Mouse (Mus musculus): ENCODE results near the gene A930009A15Rik.

GRCm38 (mm10) chr10:115579076-115579475 is 9.3 kb downstream of the A930009A15Rik start:
- no peak for TF ChIP-seq POLR2A (IDR thresholded peaks at IDR 0.05; ENCODE audit: borderline replicate concordance, control insufficient read depth, low read depth, low read length)
- no peak for TF ChIP-seq CTCF (IDR thresholded peaks at IDR 0.05; ENCODE audit: control insufficient read depth, insufficient read depth, low read length)
